Mouse (Mus musculus): ENCODE data around the gene Gna15. TPM values are rescaled to one million over a fixed set of nuclear protein-coding genes. Genes with fewer than 3 reads are reported as not detected.

Gna15 gene
- polyA plus RNA-seq, 2 experiments: 3.2 to 4.6 TPM

GRCm38 (mm10) chr10:81464405-81465264 is 59.4 kb downstream of the Gna15 start:
- ATAC-seq (ENCODE audit: insufficient read depth): peak; percentile 84
- Histone ChIP-seq H3K9ac (replicated peaks) (no peak overlapping the region), H3K4me1 (replicated peaks; ENCODE audit: control insufficient read depth in 2 of 2, insufficient read depth in 2 of 2, low read length in 1 of 2) (peaks cover 5% of the 10 kb centered on the region in 2 experiments), H3K27me3 (ENCODE audit: control insufficient read depth, insufficient read depth, low read length) (peaks cover 45% of the 10 kb centered on the region), H3K4me3 (ENCODE audit: insufficient read depth in 1 of 2, low read depth in 2 of 2, low read length in 2 of 2) (peak overlapping the region in 1 of 2 experiments; percentile 30; a peak in 2 of 4 replicates), H3K9me3 (ENCODE audit: control insufficient read depth, low read length) (no peaks in the 10 kb centered on the region), H3K36me3 (replicated peaks; ENCODE audit: control insufficient read depth, insufficient read depth, low read depth) (no peaks in the 10 kb centered on the region), H3K27ac (no peak overlapping the region), H3K4me2 (ENCODE audit: low read depth) (peak overlapping the region; percentile 47)
- peak; percentile 38 to 59 (median 49) for DNase-seq (ENCODE audit: low read depth in 3 of 3, low spot score in 3 of 3)
- 2% methylated on average over 33 of the region's 33 CpGs for WGBS (ENCODE audit: insufficient replicate concordance)
- TF ChIP-seq CTCF (IDR thresholded peaks at IDR 0.05; ENCODE audit: low read depth) (no peak), EP300 (IDR thresholded peaks at IDR 0.05; ENCODE audit: low read depth) (no peak)

- H3K9ac ChIP-seq (replicated peaks): no peak overlapping the region
- ATAC-seq (ENCODE audit: insufficient read depth) (no peak), DNase-seq (ENCODE audit: low read depth in 3 of 3, low spot score in 3 of 3) (no peak)
- H3K4me3 ChIP-seq (ENCODE audit: insufficient read depth in 1 of 2, low read depth in 2 of 2, low read length in 2 of 2): no peak overlapping the region
- TF ChIP-seq CTCF (IDR thresholded peaks at IDR 0.05; ENCODE audit: low read depth) (no peak), EP300 (IDR thresholded peaks at IDR 0.05; ENCODE audit: low read depth) (no peak)
- H3K9me3 ChIP-seq (ENCODE audit: control insufficient read depth, low read length): no peaks in the 10 kb centered on the region
- no peaks in the 10 kb centered on the region for H3K36me3 ChIP-seq (replicated peaks; ENCODE audit: control insufficient read depth, insufficient read depth, low read depth)
- peaks cover 50% of the 10 kb centered on the region for H3K27me3 ChIP-seq (ENCODE audit: control insufficient read depth, insufficient read depth, low read length)
- H3K4me2 ChIP-seq (ENCODE audit: low read depth): no peak overlapping the region
- peaks cover 5% of the 10 kb centered on the region in 2 experiments for H3K4me1 ChIP-seq (replicated peaks; ENCODE audit: control insufficient read depth in 2 of 2, insufficient read depth in 2 of 2, low read length in 1 of 2)
- no peak overlapping the region for H3K27ac ChIP-seq
- 41% methylated on average over 4 of the region's 4 CpGs for WGBS (ENCODE audit: insufficient replicate concordance)
Measured at GRCm38 (mm10) chr10:81463531-81463930, 60.5 kb downstream of the Gna15 start.

DNA sequence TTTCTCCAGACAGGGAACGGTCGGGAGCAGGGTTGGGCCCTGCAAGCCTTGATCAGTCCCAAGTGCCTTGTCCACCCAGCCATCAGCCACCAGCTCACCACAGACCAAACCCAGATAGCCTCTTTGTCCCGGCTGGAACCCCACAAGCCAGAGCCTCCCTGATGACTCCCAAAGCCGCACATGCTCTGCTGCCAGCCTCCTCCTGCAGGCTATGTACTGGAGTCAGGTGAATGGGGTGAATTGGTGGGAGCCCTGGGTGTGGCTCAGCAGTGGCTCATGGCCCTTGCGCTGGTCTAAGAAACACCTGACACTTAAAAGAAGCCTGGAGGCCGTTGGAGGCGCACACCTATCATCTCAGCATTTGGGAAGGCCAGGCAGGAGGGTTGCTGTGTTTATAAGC is 61.1 kb downstream of the Gna15 start:
- H3K27ac ChIP-seq: no peak overlapping the region
- no peak for DNase-seq (ENCODE audit: low read depth in 3 of 3, low spot score in 3 of 3)
- no peaks in the 10 kb centered on the region for H3K9me3 ChIP-seq (ENCODE audit: control insufficient read depth, low read length)
- H3K36me3 ChIP-seq (replicated peaks; ENCODE audit: control insufficient read depth, insufficient read depth, low read depth): no peaks in the 10 kb centered on the region
- no peak overlapping the region for H3K9ac ChIP-seq (replicated peaks)
- no peak for ATAC-seq (ENCODE audit: insufficient read depth)
- no peak for TF ChIP-seq CTCF (IDR thresholded peaks at IDR 0.05; ENCODE audit: low read depth)
- no peak for TF ChIP-seq EP300 (IDR thresholded peaks at IDR 0.05; ENCODE audit: low read depth)
- H3K4me2 ChIP-seq (ENCODE audit: low read depth): no peak overlapping the region
- H3K27me3 ChIP-seq (ENCODE audit: control insufficient read depth, insufficient read depth, low read length): peaks cover 54% of the 10 kb centered on the region
- 64% methylated on average over 7 of the region's 7 CpGs for WGBS (ENCODE audit: insufficient replicate concordance)
- no peak overlapping the region for H3K4me3 ChIP-seq (ENCODE audit: insufficient read depth in 1 of 2, low read depth in 2 of 2, low read length in 2 of 2)
- peaks cover 5% of the 10 kb centered on the region in 2 experiments for H3K4me1 ChIP-seq (replicated peaks; ENCODE audit: control insufficient read depth in 2 of 2, insufficient read depth in 2 of 2, low read length in 1 of 2)

- ATAC-seq (ENCODE audit: insufficient read depth): no peak
- H3K27me3 ChIP-seq (ENCODE audit: control insufficient read depth, insufficient read depth, low read length): peaks cover 56% of the 10 kb centered on the region
- H3K9ac ChIP-seq (replicated peaks): no peak overlapping the region
- WGBS (ENCODE audit: insufficient replicate concordance): 29% methylated on average over 7 of the region's 7 CpGs
- peaks cover 5% of the 10 kb centered on the region in 2 experiments for H3K4me1 ChIP-seq (replicated peaks; ENCODE audit: control insufficient read depth in 2 of 2, insufficient read depth in 2 of 2, low read length in 1 of 2)
- no peak overlapping the region for H3K4me3 ChIP-seq (ENCODE audit: insufficient read depth in 1 of 2, low read depth in 2 of 2, low read length in 2 of 2)
- no peak overlapping the region for H3K4me2 ChIP-seq (ENCODE audit: low read depth)
- no peaks in the 10 kb centered on the region for H3K36me3 ChIP-seq (replicated peaks; ENCODE audit: control insufficient read depth, insufficient read depth, low read depth)
- TF ChIP-seq EP300 (IDR thresholded peaks at IDR 0.05; ENCODE audit: low read depth) (no peak), CTCF (IDR thresholded peaks at IDR 0.05; ENCODE audit: low read depth) (no peak)
- H3K9me3 ChIP-seq (ENCODE audit: control insufficient read depth, low read length): no peaks in the 10 kb centered on the region
- H3K27ac ChIP-seq: no peak overlapping the region
- DNase-seq (ENCODE audit: low read depth in 3 of 3, low spot score in 3 of 3): no peak
Measured at GRCm38 (mm10) chr10:81462415-81462804, 61.6 kb downstream of the Gna15 start.

DNA sequence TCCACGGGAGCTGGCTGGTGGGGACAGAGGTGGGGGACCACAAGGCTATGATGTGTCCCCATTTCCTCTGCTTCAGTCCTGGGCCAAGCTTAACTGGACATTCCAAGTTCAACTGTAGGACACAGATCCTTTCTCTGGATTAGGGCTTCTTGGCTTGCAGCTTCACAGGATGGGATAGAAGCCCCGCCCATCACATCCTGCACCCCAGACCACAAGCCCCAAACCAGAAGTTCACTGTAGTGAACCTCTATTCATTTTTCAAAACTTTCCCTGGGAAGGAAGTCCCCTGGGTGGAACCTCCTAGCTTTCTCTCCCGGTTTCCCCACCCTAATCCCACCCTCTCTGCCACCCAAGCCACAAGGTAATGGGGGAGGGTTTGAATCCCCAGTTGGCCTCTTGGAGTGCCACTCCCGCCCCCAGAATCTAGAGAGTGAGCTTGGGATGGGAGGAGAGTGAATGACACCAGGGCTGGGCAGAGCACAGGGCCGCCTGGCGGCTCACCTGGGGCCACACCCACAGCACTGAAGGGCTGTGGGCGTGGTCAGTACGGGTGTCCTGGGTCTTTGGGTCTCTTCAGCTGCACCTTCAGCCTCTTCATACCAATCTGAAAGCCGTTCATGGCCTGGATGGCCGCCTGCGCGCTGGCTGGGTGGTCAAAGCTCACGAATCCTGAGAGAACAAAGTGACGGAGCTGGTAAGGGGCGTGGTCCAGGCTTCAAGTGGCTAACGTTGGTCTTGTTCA is 62.2 kb downstream of the Gna15 start:
- Histone ChIP-seq H3K9me3 (ENCODE audit: control insufficient read depth, low read length) (no peaks in the 10 kb centered on the region), H3K4me3 (ENCODE audit: insufficient read depth in 1 of 2, low read depth in 2 of 2, low read length in 2 of 2) (no peak overlapping the region), H3K4me2 (ENCODE audit: low read depth) (no peak overlapping the region), H3K36me3 (replicated peaks; ENCODE audit: control insufficient read depth, insufficient read depth, low read depth) (no peaks in the 10 kb centered on the region), H3K27ac (no peak overlapping the region), H3K9ac (replicated peaks) (no peak overlapping the region), H3K27me3 (ENCODE audit: control insufficient read depth, insufficient read depth, low read length) (peaks cover 57% of the 10 kb centered on the region), H3K4me1 (replicated peaks; ENCODE audit: control insufficient read depth in 2 of 2, insufficient read depth in 2 of 2, low read length in 1 of 2) (peaks cover 5% of the 10 kb centered on the region in 2 experiments)
- no peak for DNase-seq (ENCODE audit: low read depth in 3 of 3, low spot score in 3 of 3)
- 2% methylated on average over 16 of the region's 16 CpGs for WGBS (ENCODE audit: insufficient replicate concordance)
- no peak for TF ChIP-seq CTCF (IDR thresholded peaks at IDR 0.05; ENCODE audit: low read depth)
- no peak for TF ChIP-seq EP300 (IDR thresholded peaks at IDR 0.05; ENCODE audit: low read depth)
- ATAC-seq (ENCODE audit: insufficient read depth): no peak
